Mouse (Mus musculus) myocyte (in vitro differentiated cells): Measurements from ENCODE around the gene Fchsd2. TPM values are rescaled to one million over a fixed set of nuclear protein-coding genes. Genes with fewer than 3 reads are reported as not detected.

Experiments used
- H3K27me3 ChIP-seq: one replicate; pipeline ENCODE4 v1.6.1; 2011; ENCODE audit not compliant: control insufficient read depth, insufficient read depth, insufficient read length
- H3K36me3 ChIP-seq: one replicate; pipeline ENCODE4 v1.6.1; 2011; ENCODE audit not compliant: control insufficient read depth, insufficient read depth
- H3K4me2 ChIP-seq: one replicate; pipeline ENCODE4 v1.6.1; 2011; ENCODE audit warnings: low read depth, control low read depth
- H3K4me3 ChIP-seq: one replicate; pipeline ENCODE4 v1.5.1; 2011; ENCODE audit warnings: mild to moderate bottlenecking, control low read depth, moderate library complexity
- H3K79me2 ChIP-seq: one replicate; pipeline ENCODE4 v1.6.1; 2011; ENCODE audit not compliant: control insufficient read depth, insufficient read depth
- H3ac ChIP-seq: one replicate; pipeline ENCODE4 v1.6.1; 2011; ENCODE audit not compliant: control insufficient read depth, insufficient read length
- CEBPB ChIP-seq: IDR thresholded peaks from 2 replicates; pipeline ENCODE4 v1.6.1; 2011; ENCODE audit warnings: mild to moderate bottlenecking, moderate library complexity; ENCODE audit not compliant: poor library complexity, insufficient read depth, severe bottlenecking
- E2F4 ChIP-seq: IDR thresholded peaks from one replicate; pipeline ENCODE4 v1.6.1; 2011; ENCODE audit warnings: mild to moderate bottlenecking, control low read depth, moderate library complexity; ENCODE audit not compliant: insufficient read depth
- MAX ChIP-seq: IDR thresholded peaks from one replicate; pipeline ENCODE4 v1.6.1; 2011; ENCODE audit warnings: low read depth, mild to moderate bottlenecking, control low read depth
- MYOD1 ChIP-seq, 3 experiments: IDR thresholded peaks; one replicate each; pipeline ENCODE4 v1.6.1; 2011; ENCODE audit warnings: control low read depth in 2 of 3, low read depth in 2 of 3, mild to moderate bottlenecking in 2 of 3, moderate library complexity in 1 of 3; ENCODE audit not compliant: insufficient read length in 2 of 3, control insufficient read depth in 1 of 3
- MYOG ChIP-seq, 3 experiments: IDR thresholded peaks; one replicate each; pipeline ENCODE4 v1.6.1; 2011; ENCODE audit warnings: control low read depth in 2 of 3, low read depth in 2 of 3, mild to moderate bottlenecking in 2 of 3; ENCODE audit not compliant: insufficient read length in 2 of 3, control insufficient read depth in 1 of 3, insufficient read depth in 1 of 3
- POLR2A ChIP-seq: IDR thresholded peaks from one replicate; pipeline ENCODE4 v1.6.1; 2011; ENCODE audit warnings: low read depth, mild to moderate bottlenecking, control low read depth, moderate library complexity; ENCODE audit not compliant: insufficient read length
- POLR2AphosphoS2 ChIP-seq: IDR thresholded peaks from one replicate; pipeline ENCODE4 v1.6.1; 2011; ENCODE audit warnings: low read depth, control low read depth; ENCODE audit not compliant: insufficient read length
- REST ChIP-seq: IDR thresholded peaks from one replicate; pipeline ENCODE4 v1.6.1; 2011; ENCODE audit warnings: mild to moderate bottlenecking, control low read depth, moderate library complexity; ENCODE audit not compliant: insufficient read depth, insufficient read length
- SRF ChIP-seq: IDR thresholded peaks from one replicate; pipeline ENCODE4 v1.6.1; 2011; ENCODE audit warnings: low read depth; ENCODE audit not compliant: control insufficient read depth, insufficient read length
- TCF12 ChIP-seq: IDR thresholded peaks from one replicate; pipeline ENCODE4 v1.6.1; 2011; ENCODE audit warnings: mild to moderate bottlenecking, control low read depth; ENCODE audit not compliant: poor library complexity, insufficient read depth, severe bottlenecking
- TCF3 ChIP-seq: IDR thresholded peaks from one replicate; pipeline ENCODE4 v1.6.1; 2011; ENCODE audit warnings: low read depth, control low read depth; ENCODE audit not compliant: insufficient read length
- USF1 ChIP-seq: IDR thresholded peaks from one replicate; pipeline ENCODE4 v1.6.1; 2011; ENCODE audit warnings: low read depth, mild to moderate bottlenecking, control low read depth, moderate library complexity
- polyA plus RNA-seq: library from polyadenylated mRNA; unstranded; fragments of >200 nt; fragmentation: generic; extraction: Trizol; gene quantifications from one replicate; pipeline ENCODE4 v1.2.1, GENCODE M21; 2012; ENCODE audit warnings: missing spikeins

Fchsd2 gene
- polyA plus RNA-seq, 1 experiment = 5.7 TPM

DNA sequence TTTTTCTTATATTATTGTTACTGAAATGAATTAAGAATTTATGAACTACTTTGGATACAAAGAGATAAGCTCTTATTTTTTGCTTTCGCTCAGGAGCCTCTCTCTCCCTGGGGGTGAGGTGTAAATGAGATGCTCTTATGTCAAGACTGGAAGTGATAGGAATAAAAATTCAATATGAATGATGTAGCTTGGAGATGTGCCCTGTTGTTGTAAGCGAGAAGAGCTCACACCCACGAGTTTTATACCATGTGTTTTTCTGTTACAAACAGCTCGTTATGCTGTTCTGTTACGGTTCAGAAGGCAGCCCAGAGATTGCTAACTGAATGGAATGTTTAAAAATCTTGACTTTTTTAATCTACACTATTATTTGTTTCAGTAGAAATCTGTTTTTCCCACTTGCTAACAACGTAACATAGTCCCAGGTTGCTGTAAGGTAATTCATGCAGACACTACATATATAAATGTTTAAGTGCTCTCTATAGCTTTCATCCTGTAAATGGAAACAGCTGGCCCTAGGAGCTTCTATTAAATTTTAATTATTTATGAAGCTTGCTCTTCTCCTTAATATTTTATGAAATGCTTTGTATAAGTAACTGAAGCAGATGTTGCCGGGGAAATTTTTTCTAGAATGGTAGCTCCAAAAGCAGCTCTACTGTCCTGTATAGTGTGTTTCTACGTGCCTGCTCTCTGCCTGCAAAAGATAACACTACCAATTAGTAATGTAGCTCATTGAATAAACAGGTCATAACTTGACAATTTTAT lies 144.2 kb downstream of the Fchsd2 start:
- H3K36me3 ChIP-seq = no peaks in the 10 kb centered on the region
- no peaks in the 10 kb centered on the region for H3K27me3 ChIP-seq
- no peak overlapping the region for H3ac ChIP-seq
- TF ChIP-seq USF1 (no peak), MYOG (IDR thresholded peaks at IDR 0.05; ENCODE audit: control insufficient read depth in 1 of 3, insufficient read depth in 1 of 3, insufficient read length in 2 of 3, low read depth in 2 of 3) (no peak), POLR2AphosphoS2 (no peak), POLR2A (no peak), TCF12 (no peak), MYOD1 (IDR thresholded peaks at IDR 0.05; ENCODE audit: control insufficient read depth in 1 of 3, insufficient read length in 2 of 3, low read depth in 2 of 3) (no peak), SRF (no peak), REST (no peak), TCF3 (no peak), E2F4 (no peak), MAX (no peak), CEBPB (no peak)
- no peak overlapping the region for H3K4me3 ChIP-seq
- no peak overlapping the region for H3K4me2 ChIP-seq
- H3K79me2 ChIP-seq = no peaks in the 10 kb centered on the region

DNA sequence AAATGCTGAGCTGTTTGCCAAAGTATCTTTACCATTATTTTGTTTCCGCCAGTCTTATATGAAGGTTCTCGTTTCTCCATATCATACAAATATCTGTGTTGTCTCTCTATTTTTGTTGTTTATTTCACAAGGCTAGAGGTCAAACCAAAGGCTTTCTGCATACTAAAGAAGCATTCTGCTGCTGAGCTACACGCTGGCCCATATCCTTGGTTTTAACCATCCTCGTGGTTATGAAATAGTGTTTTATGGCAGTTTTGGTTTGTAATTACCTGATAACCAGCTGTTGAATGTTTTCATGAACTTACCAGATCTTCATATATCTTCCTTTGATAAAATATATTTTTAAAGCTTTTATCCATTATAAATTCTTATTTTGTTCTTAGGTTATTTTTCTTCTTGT lies 156.1 kb downstream of the Fchsd2 start:
- Histone ChIP-seq H3K4me3 (no peak overlapping the region), H3K79me2 (no peaks in the 10 kb centered on the region), H3K4me2 (no peak overlapping the region), H3ac (no peak overlapping the region), H3K36me3 (peaks cover 8% of the 10 kb centered on the region), H3K27me3 (no peaks in the 10 kb centered on the region)
- TF ChIP-seq MYOD1 (IDR thresholded peaks at IDR 0.05; ENCODE audit: control insufficient read depth in 1 of 3, insufficient read length in 2 of 3, low read depth in 2 of 3) (no peak), E2F4 (no peak), USF1 (no peak), POLR2AphosphoS2 (no peak), TCF3 (no peak), TCF12 (no peak), MYOG (IDR thresholded peaks at IDR 0.05; ENCODE audit: control insufficient read depth in 1 of 3, insufficient read depth in 1 of 3, insufficient read length in 2 of 3, low read depth in 2 of 3) (no peak), MAX (no peak), SRF (no peak), POLR2A (no peak), REST (no peak), CEBPB (no peak)

DNA sequence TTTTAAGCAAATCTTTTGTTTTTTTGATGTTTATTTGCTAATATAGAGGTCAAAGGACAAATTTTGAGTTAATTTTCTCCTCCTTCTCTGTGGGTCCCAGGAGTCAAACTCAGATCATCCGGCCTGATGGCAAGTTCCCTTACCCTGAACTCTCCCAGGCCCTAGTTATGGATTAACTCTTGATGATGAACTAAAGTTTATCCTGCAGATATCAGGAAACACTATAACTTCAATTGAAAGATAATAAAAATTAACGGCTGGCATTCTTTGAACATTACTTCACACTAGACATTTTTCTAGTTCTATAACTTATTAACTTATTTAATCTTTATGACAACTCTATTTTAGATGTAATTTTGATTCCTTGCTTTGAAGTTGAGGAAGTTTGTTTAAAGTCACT lies 156.5 kb downstream of the Fchsd2 start:
- H3K4me3 ChIP-seq = no peak overlapping the region
- no peak overlapping the region for H3ac ChIP-seq
- no peaks in the 10 kb centered on the region for H3K79me2 ChIP-seq
- H3K36me3 ChIP-seq = peaks cover 8% of the 10 kb centered on the region
- TF ChIP-seq POLR2A (no peak), TCF3 (no peak), CEBPB (no peak), E2F4 (no peak), SRF (no peak), REST (no peak), TCF12 (no peak), POLR2AphosphoS2 (no peak), USF1 (no peak), MYOG (IDR thresholded peaks at IDR 0.05; ENCODE audit: control insufficient read depth in 1 of 3, insufficient read depth in 1 of 3, insufficient read length in 2 of 3, low read depth in 2 of 3) (no peak), MAX (no peak)
- H3K27me3 ChIP-seq = no peaks in the 10 kb centered on the region
- no peak overlapping the region for H3K4me2 ChIP-seq

DNA sequence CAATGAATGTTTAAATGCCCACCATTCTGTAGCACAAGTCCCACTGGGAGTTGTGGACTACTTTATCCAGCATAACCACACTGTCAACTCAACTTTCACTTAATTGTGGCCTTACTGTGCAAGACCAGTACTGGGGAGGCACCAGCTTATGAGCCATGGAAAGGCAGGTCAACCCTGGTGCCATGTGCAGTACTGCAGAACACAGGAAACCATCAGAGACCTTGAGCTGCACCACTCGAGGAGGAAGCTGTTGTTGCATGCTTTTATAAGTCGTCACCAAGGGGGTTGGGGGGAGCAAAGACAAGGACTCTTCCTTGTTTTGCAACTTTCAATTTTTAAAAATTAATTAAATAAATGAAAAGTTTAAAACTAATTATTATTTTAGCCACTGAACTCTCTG lies 160.4 kb downstream of the Fchsd2 start:
- H3K79me2 ChIP-seq = no peaks in the 10 kb centered on the region
- TF ChIP-seq USF1 (no peak), MYOG (IDR thresholded peaks at IDR 0.05; ENCODE audit: control insufficient read depth in 1 of 3, insufficient read depth in 1 of 3, insufficient read length in 2 of 3, low read depth in 2 of 3) (no peak), E2F4 (no peak), MYOD1 (IDR thresholded peaks at IDR 0.05; ENCODE audit: control insufficient read depth in 1 of 3, insufficient read length in 2 of 3, low read depth in 2 of 3) (no peak), POLR2AphosphoS2 (no peak), CEBPB (no peak), TCF3 (no peak), REST (no peak)
- H3K27me3 ChIP-seq = no peaks in the 10 kb centered on the region
- no peak overlapping the region for H3K4me2 ChIP-seq
- no peak overlapping the region for H3K4me3 ChIP-seq
- H3ac ChIP-seq = no peak overlapping the region
- peaks cover 8% of the 10 kb centered on the region for H3K36me3 ChIP-seq

DNA sequence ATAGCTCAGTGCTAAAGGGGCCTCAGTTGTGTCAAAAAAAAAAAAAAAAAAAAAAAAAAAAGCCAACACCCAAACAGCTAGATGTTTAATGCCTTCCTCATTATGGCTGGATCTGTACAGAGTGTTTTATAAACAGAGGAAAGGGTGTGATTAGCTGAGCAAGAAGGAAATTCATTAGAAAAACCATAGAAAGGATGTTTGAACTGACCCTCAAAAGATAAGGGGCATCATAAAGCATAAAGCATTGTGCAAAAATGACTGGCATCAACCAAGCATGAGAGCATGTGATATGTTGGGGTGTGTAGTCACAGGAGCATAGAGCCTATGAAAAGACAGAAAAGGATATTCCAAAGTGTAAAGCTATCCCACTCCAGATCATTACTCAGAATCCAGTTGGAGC lies 165.8 kb downstream of the Fchsd2 start:
- Histone ChIP-seq H3K79me2 (no peaks in the 10 kb centered on the region), H3K27me3 (no peaks in the 10 kb centered on the region), H3ac (no peak overlapping the region), H3K4me2 (no peak overlapping the region), H3K36me3 (peaks cover 7% of the 10 kb centered on the region), H3K4me3 (no peak overlapping the region)
- no peak for TF ChIP-seq REST
- no peak for TF ChIP-seq MYOG (IDR thresholded peaks at IDR 0.05; ENCODE audit: control insufficient read depth in 1 of 3, insufficient read depth in 1 of 3, insufficient read length in 2 of 3, low read depth in 2 of 3)
- no peak for TF ChIP-seq TCF12
- TF ChIP-seq E2F4 = no peak
- no peak for TF ChIP-seq SRF
